Mouse (Mus musculus): ENCODE measurements around the gene Hs2st1.

- no peak for TF ChIP-seq ZKSCAN1 (IDR thresholded peaks at IDR 0.05; ENCODE audit: low read depth, low read length)
- TF ChIP-seq NRF1 (IDR thresholded peaks at IDR 0.05; ENCODE audit: insufficient read depth, low read depth, low read length, poor library complexity, severe bottlenecking), result no peak
- no peak for TF ChIP-seq ZC3H11A (IDR thresholded peaks at IDR 0.05; ENCODE audit: low read depth, low read length)
- no peak for TF ChIP-seq MAFK (IDR thresholded peaks at IDR 0.05; ENCODE audit: borderline replicate concordance, low read depth, low read length)
Observed at GRCm38 (mm10) chr3:144565212-144565611, 4.8 kb downstream of the Hs2st1 start.

All from MEL (cell line).